Mouse (Mus musculus) liver, postnatal 0 days (tissue): ENCODE measurements around the gene Creb3l2. TPM values are rescaled to one million over a fixed set of nuclear protein-coding genes. Genes with fewer than 3 reads are reported as not detected.

Experiments
- ATAC-seq: fragments of 200-750 bp; cut with Nextera tagmentation; 2 replicates; pipeline ENCODE4 v1.8.0; 2017; ENCODE audit warnings: mild to moderate bottlenecking, moderate library complexity
- DNase-seq: peaks from one replicate; pipeline ENCODE4 v3.0.0-alpha.2; 2016
- H3K27ac ChIP-seq: fragments of 300-500 bp; sonication (generic); 2 replicates; pipeline ENCODE4 v1.5.1; 2014; ENCODE audit warnings: antibody characterized with exemption, moderate library complexity, mild to moderate bottlenecking, low read depth
- H3K27me3 ChIP-seq: fragments of 300-500 bp; sonication (generic); 2 replicates; pipeline ENCODE4 v1.6.1; 2014; ENCODE audit warnings: low read length, control low read depth, mixed read lengths; ENCODE audit not compliant: insufficient read depth
- H3K36me3 ChIP-seq: fragments of 300-500 bp; sonication (generic); replicated peaks from 2 replicates; pipeline ENCODE4 v1.6.1; 2014; ENCODE audit warnings: mild to moderate bottlenecking, control low read depth, low read length, moderate library complexity, mixed read lengths; ENCODE audit not compliant: insufficient read depth
- H3K4me1 ChIP-seq: fragments of 300-500 bp; sonication (generic); 2 replicates; pipeline ENCODE4 v1.6.1; 2014; ENCODE audit warnings: antibody characterized with exemption, mild to moderate bottlenecking, control low read depth; ENCODE audit not compliant: insufficient read depth
- H3K4me2 ChIP-seq: fragments of 300-500 bp; sonication (generic); 2 replicates; pipeline ENCODE4 v1.6.1; 2014; ENCODE audit warnings: low read depth, mild to moderate bottlenecking, low read length, moderate library complexity, mixed read lengths
- H3K4me3 ChIP-seq: fragments of 300-500 bp; sonication (generic); 2 replicates; pipeline ENCODE4 v1.5.1; 2014; ENCODE audit warnings: low read depth, low read length
- H3K9ac ChIP-seq: fragments of 300-500 bp; sonication (generic); replicated peaks from 2 replicates; pipeline ENCODE4 v1.6.1; 2014; ENCODE audit warnings: mild to moderate bottlenecking, moderate library complexity
- H3K9me3 ChIP-seq: fragments of 300-500 bp; sonication (generic); 2 replicates; pipeline ENCODE4 v1.6.1; 2016; ENCODE audit warnings: mild to moderate bottlenecking, control low read depth, low read length, mixed read lengths
- CTCF ChIP-seq: sonication (generic); IDR thresholded peaks from 2 replicates; pipeline ENCODE4 v1.5.1; 2016; ENCODE audit warnings: antibody characterized with exemption, low read depth
- EP300 ChIP-seq: IDR thresholded peaks from 2 replicates; pipeline ENCODE4 v1.6.1; 2016; ENCODE audit warnings: antibody characterized with exemption, low read depth, mild to moderate bottlenecking
- WGBS: fragments of 180-500 bp; shearing (Covaris S2); extraction: QIAGEN DNeasy Blood & Tissue Kit; methylation state at CpG from one replicate; pipeline ENCODE4 v1.1.7; 2014; ENCODE audit not compliant: insufficient replicate concordance; 5-methylcytosine and 5-hydroxymethylcytosine counted together
- polyA plus RNA-seq: library from polyadenylated mRNA; unstranded; fragments of >200 nt; fragmentation: Nextera tagmentation; extraction: Ambion mirVana; gene quantifications from 2 replicates; pipeline ENCODE4 v1.2.1, GENCODE M21; 2015

The Creb3l2 gene
- polyA plus RNA-seq, 1 experiment from 2014 or later: 2.1 TPM

- WGBS: 54% methylated on average over 7 of the region's 7 CpGs
- Histone ChIP-seq H3K4me1 (peaks cover 39% of the 10 kb centered on the region), H3K27me3 (no peaks in the 10 kb centered on the region), H3K4me2 (no peak overlapping the region), H3K9me3 (no peaks in the 10 kb centered on the region), H3K27ac (peak overlapping the region; percentile 44; the same call in 1 of the 2 replicates), H3K9ac (no peak overlapping the region), H3K36me3 (no peaks in the 10 kb centered on the region), H3K4me3 (no peak overlapping the region)
- no peak for DNase-seq
- TF ChIP-seq CTCF: no peak
- no peak for TF ChIP-seq EP300
- ATAC-seq: no peak
These were observed 40.0 kb downstream of the Creb3l2 start for GRCm38 (mm10) chr6:37401928-37402327.

GRCm38 (mm10) chr6:37400866-37401525 is 41.0 kb downstream of the Creb3l2 start:
- no peaks in the 10 kb centered on the region for H3K36me3 ChIP-seq
- ATAC-seq (peak; percentile 26; the same call in 1 of the 2 replicates), DNase-seq (no peak)
- H3K4me1 ChIP-seq: peaks cover 39% of the 10 kb centered on the region
- H3K9ac ChIP-seq: no peak overlapping the region
- WGBS: 68% methylated on average over 11 of the region's 11 CpGs
- H3K27ac ChIP-seq: peak overlapping the region; percentile 49
- TF ChIP-seq CTCF (no peak), EP300 (no peak)
- no peak overlapping the region for H3K4me2 ChIP-seq
- no peaks in the 10 kb centered on the region for H3K27me3 ChIP-seq
- H3K4me3 ChIP-seq: no peak overlapping the region
- H3K9me3 ChIP-seq: no peaks in the 10 kb centered on the region

- Histone ChIP-seq H3K9ac (no peak overlapping the region), H3K27ac (peak overlapping the region; percentile 49), H3K4me2 (no peak overlapping the region), H3K4me1 (peaks cover 43% of the 10 kb centered on the region), H3K9me3 (no peaks in the 10 kb centered on the region), H3K36me3 (no peaks in the 10 kb centered on the region), H3K4me3 (no peak overlapping the region), H3K27me3 (no peaks in the 10 kb centered on the region)
- no peak for TF ChIP-seq EP300
- no peak for TF ChIP-seq CTCF
- ATAC-seq: no peak
- no peak for DNase-seq
- WGBS: 79% methylated on average over 4 of the region's 4 CpGs
These were observed 41.8 kb downstream of the Creb3l2 start for GRCm38 (mm10) chr6:37400167-37400566.

- H3K27ac ChIP-seq: peak overlapping the region; percentile 49
- H3K27me3 ChIP-seq: no peaks in the 10 kb centered on the region
- WGBS: 42% methylated on average over 10 of the region's 10 CpGs
- DNase-seq (peak; percentile 38), ATAC-seq (peak; percentile 30)
- H3K9ac ChIP-seq: no peak overlapping the region
- no peak overlapping the region for H3K4me2 ChIP-seq
- H3K9me3 ChIP-seq: no peaks in the 10 kb centered on the region
- no peak overlapping the region for H3K4me3 ChIP-seq
- H3K36me3 ChIP-seq: no peaks in the 10 kb centered on the region
- peaks cover 42% of the 10 kb centered on the region for H3K4me1 ChIP-seq
- TF ChIP-seq CTCF (no peak), EP300 (no peak)
These were observed 43.0 kb downstream of the Creb3l2 start for GRCm38 (mm10) chr6:37398943-37399342.

- ATAC-seq (peak; percentile 84), DNase-seq (peak; percentile 51)
- peak; percentile 67; the same call in 1 of the 2 replicates for TF ChIP-seq EP300
- no peak for TF ChIP-seq CTCF
- Histone ChIP-seq H3K27ac (peak overlapping the region; percentile 49), H3K4me1 (peaks cover 40% of the 10 kb centered on the region), H3K4me2 (no peak overlapping the region), H3K9me3 (no peaks in the 10 kb centered on the region), H3K4me3 (no peak overlapping the region), H3K36me3 (no peaks in the 10 kb centered on the region), H3K9ac (no peak overlapping the region), H3K27me3 (no peaks in the 10 kb centered on the region)
- 48% methylated on average over 9 of the region's 9 CpGs for WGBS
These were observed 44.0 kb downstream of the Creb3l2 start for GRCm38 (mm10) chr6:37397973-37398372.

- Histone ChIP-seq H3K36me3 (no peaks in the 10 kb centered on the region), H3K4me2 (no peak overlapping the region), H3K4me1 (peaks cover 39% of the 10 kb centered on the region), H3K27me3 (no peaks in the 10 kb centered on the region), H3K27ac (peak overlapping the region; percentile 49), H3K4me3 (no peak overlapping the region), H3K9ac (no peak overlapping the region), H3K9me3 (no peaks in the 10 kb centered on the region)
- DNase-seq (no peak), ATAC-seq (no peak)
- TF ChIP-seq EP300 (no peak), CTCF (no peak)
- WGBS: 48% methylated on average over 4 of the region's 4 CpGs
These were observed 44.7 kb downstream of the Creb3l2 start for GRCm38 (mm10) chr6:37397254-37397653.
